Mouse (Mus musculus) ES-E14 (cell line): Measurements from ENCODE around the gene Klhdc1. TPM values are rescaled to one million over a fixed set of nuclear protein-coding genes. Genes with fewer than 3 reads are reported as not detected.

Source experiments
- DNase-seq: peaks from one replicate; pipeline ENCODE4 v3.0.0-alpha.2; 2013; ENCODE audit warnings: low read depth, low spot score
- H3K27ac ChIP-seq: 2 replicates; pipeline ENCODE4 v1.5.1; 2012; ENCODE audit warnings: low read depth, mild to moderate bottlenecking, low read length, moderate library complexity, mixed read lengths; ENCODE audit not compliant: poor library complexity, insufficient read depth, severe bottlenecking
- H3K36me3 ChIP-seq: 2 replicates; pipeline ENCODE4 v1.6.1; 2012; ENCODE audit warnings: mild to moderate bottlenecking, low read length, moderate library complexity, mixed read lengths; ENCODE audit not compliant: control insufficient read depth, poor library complexity, insufficient read depth, severe bottlenecking
- H3K4me1 ChIP-seq, 2 experiments: fragments of 150-350 bp in 1 of 2; sonication (generic) in 1 of 2; 2 replicates each; pipeline ENCODE4 v1.6.1; 2012; ENCODE audit warnings: low read length in 2 of 2, mild to moderate bottlenecking in 1 of 2, mixed read lengths in 1 of 2; ENCODE audit not compliant: control insufficient read depth in 2 of 2, insufficient read depth in 2 of 2, poor library complexity in 1 of 2
- H3K4me3 ChIP-seq, 2 experiments: fragments of 150-350 bp in 1 of 2; sonication (generic) in 1 of 2; 2 replicates each; pipeline ENCODE4 v1.5.1; 2012; ENCODE audit warnings: low read length in 2 of 2, low read depth in 1 of 2, mild to moderate bottlenecking in 1 of 2, mixed read lengths in 1 of 2; ENCODE audit not compliant: insufficient read depth in 1 of 2, poor library complexity in 1 of 2, severe bottlenecking in 1 of 2
- H3K9ac ChIP-seq: 2 replicates; pipeline ENCODE4 v1.6.1; 2012; ENCODE audit warnings: low read depth, mild to moderate bottlenecking, low read length, mixed read lengths; ENCODE audit not compliant: poor library complexity, insufficient read depth, severe bottlenecking
- H3K9me3 ChIP-seq: fragments of 150-350 bp; sonication (generic); 2 replicates; pipeline ENCODE4 v1.6.1; 2012; ENCODE audit warnings: low read depth, mild to moderate bottlenecking, low read length; ENCODE audit not compliant: control insufficient read depth, insufficient read depth
- CHD2 ChIP-seq: IDR thresholded peaks from 2 replicates; pipeline ENCODE4 v1.6.1; 2014; ENCODE audit warnings: mild to moderate bottlenecking, low read depth, low read length, inconsistent platforms
- HCFC1 ChIP-seq: IDR thresholded peaks from 2 replicates; pipeline ENCODE4 v1.6.1; 2012; ENCODE audit warnings: low read length, inconsistent platforms, borderline replicate concordance; ENCODE audit not compliant: insufficient read depth
- MAFK ChIP-seq: IDR thresholded peaks from 2 replicates; pipeline ENCODE4 v1.6.1; 2014; ENCODE audit warnings: mild to moderate bottlenecking, low read depth, low read length, inconsistent platforms; ENCODE audit not compliant: insufficient read depth
- ZC3H11A ChIP-seq: IDR thresholded peaks from 2 replicates; pipeline ENCODE4 v1.6.1; 2012; ENCODE audit warnings: low read depth, mild to moderate bottlenecking, inconsistent platforms, low read length, borderline replicate concordance
- ZNF384 ChIP-seq: IDR thresholded peaks from 2 replicates; pipeline ENCODE4 v1.6.1; 2012; ENCODE audit warnings: low read depth, low read length, inconsistent platforms
- in situ Hi-C, 2 experiments: fragments of 600-800 bp; cut with MboI; formaldehyde crosslinking; loops; one replicate each; pipeline ENCODE4 v1.15.1; 2025; ENCODE audit warnings: low sequenced_read_pairs in 2 of 2, inconsistent platforms in 1 of 2; ENCODE audit not compliant: unreplicated experiment in 2 of 2
- total RNA-seq: library from RNA; depleted of rRNA; stranded (reverse); fragments of 300-350 nt; gene quantifications from 2 replicates; pipeline ENCODE4 v1.2.3, GENCODE M21; 2012

The Klhdc1 gene
- total RNA-seq, 1 experiment, result 1.7 TPM

GRCm38 (mm10) chr12:69250756-69251155, 9.8 kb downstream of the Klhdc1 start:
- Histone ChIP-seq H3K4me1 (no peaks in the 10 kb centered on the region), H3K36me3 (no peaks in the 10 kb centered on the region), H3K27ac (no peak overlapping the region), H3K4me3 (no peak overlapping the region), H3K9me3 (no peaks in the 10 kb centered on the region), H3K9ac (no peak overlapping the region)
- DNase-seq, result no peak
- in situ Hi-C loops, result no loop called here
- no peak for TF ChIP-seq CHD2
- no peak for TF ChIP-seq MAFK
- no peak for TF ChIP-seq ZNF384
- TF ChIP-seq ZC3H11A, result no peak
- no peak for TF ChIP-seq HCFC1

- H3K36me3 ChIP-seq, result no peaks in the 10 kb centered on the region
- H3K4me1 ChIP-seq, result no peaks in the 10 kb centered on the region
- DNase-seq, result no peak
- H3K27ac ChIP-seq, result no peak overlapping the region
- TF ChIP-seq ZC3H11A (no peak), MAFK (no peak), CHD2 (no peak), ZNF384 (no peak), HCFC1 (no peak)
- H3K9me3 ChIP-seq, result no peaks in the 10 kb centered on the region
- H3K4me3 ChIP-seq, result no peak overlapping the region
- H3K9ac ChIP-seq, result no peak overlapping the region
- in situ Hi-C loops, result no loop called here
Observed at GRCm38 (mm10) chr12:69253806-69254205, 12.8 kb downstream of the Klhdc1 start.

GRCm38 (mm10) chr12:69257836-69258235, 16.9 kb downstream of the Klhdc1 start:
- Histone ChIP-seq H3K27ac (no peak overlapping the region), H3K36me3 (no peaks in the 10 kb centered on the region), H3K4me1 (no peaks in the 10 kb centered on the region), H3K9ac (no peak overlapping the region), H3K4me3 (no peak overlapping the region), H3K9me3 (no peaks in the 10 kb centered on the region)
- in situ Hi-C loops, result no loop called here
- no peak for TF ChIP-seq ZC3H11A
- TF ChIP-seq CHD2, result no peak
- TF ChIP-seq HCFC1, result no peak
- TF ChIP-seq MAFK, result no peak
- no peak for TF ChIP-seq ZNF384
- DNase-seq, result no peak

- in situ Hi-C loops, result no loop called here
- H3K9ac ChIP-seq, result no peak overlapping the region
- H3K36me3 ChIP-seq, result no peaks in the 10 kb centered on the region
- H3K27ac ChIP-seq, result no peak overlapping the region
- TF ChIP-seq MAFK (no peak), ZNF384 (no peak), ZC3H11A (no peak), HCFC1 (no peak), CHD2 (no peak)
- no peak for DNase-seq
- no peaks in the 10 kb centered on the region for H3K4me1 ChIP-seq
- no peak overlapping the region for H3K4me3 ChIP-seq
- H3K9me3 ChIP-seq, result no peaks in the 10 kb centered on the region
Observed at GRCm38 (mm10) chr12:69262251-69262650, 21.3 kb downstream of the Klhdc1 start.

GRCm38 (mm10) chr12:69265031-69265430, 24.1 kb downstream of the Klhdc1 start:
- Histone ChIP-seq H3K4me3 (no peak overlapping the region), H3K9me3 (no peaks in the 10 kb centered on the region), H3K9ac (no peak overlapping the region), H3K4me1 (no peaks in the 10 kb centered on the region), H3K27ac (no peak overlapping the region), H3K36me3 (no peaks in the 10 kb centered on the region)
- TF ChIP-seq ZNF384 (no peak), CHD2 (no peak), ZC3H11A (no peak), HCFC1 (no peak), MAFK (no peak)
- in situ Hi-C loops, result no loop called here
- no peak for DNase-seq
